Comparison of ENCODE assay signal across 11 mouse cellular contexts in genomic region chr2:142560896-142561500, GRCm38 (mm10).
DNase-seq lines count a peak whose midpoint lies in the region; ATAC-seq and TF ChIP-seq lines count a peak whose summit lies in the region.
"Had no signal": no experiment of that assay in that cellular context is flagged by ENCODE, and none has a peak within 500 bp of the region (broad histone marks: within the 10 kb centered on the region; RNA-seq: fewer than 3 reads in every experiment).

No protein-coding gene starts in this region.

- 0 out of 2 replicates have a peak overlapping the region, but pooled peaks have one; percentile 2 for H3K27ac ChIP-seq in forebrain, embryonic 14.5 days (ENCODE audit: low read depth, low read length)
- peak overlapping the region; percentile 67 for H3K27ac ChIP-seq in midbrain, embryonic 11.5 days (ENCODE audit: low read depth, low read length)
- no peak overlapping the region for H3K27ac ChIP-seq in kidney, adult 2 months (ENCODE audit: insufficient read depth, low read depth, low read length)

- no peak overlapping the region for H3K4me3 ChIP-seq in forebrain, embryonic 14.5 days (ENCODE audit: low read depth, low read length)
- no peak overlapping the region for H3K4me3 ChIP-seq in midbrain, embryonic 11.5 days (ENCODE audit: low read depth, low read length)
- no peak overlapping the region for H3K4me3 ChIP-seq in kidney, adult 2 months (ENCODE audit: insufficient read depth, low read depth, low read length)

- H3K4me2 ChIP-seq in forebrain, embryonic 14.5 days (ENCODE audit: low read length) = no peak overlapping the region
- no peak overlapping the region for H3K4me2 ChIP-seq in midbrain, embryonic 11.5 days

- no peaks in the 10 kb centered on the region for H3K9me3 ChIP-seq in forebrain, embryonic 14.5 days (replicated peaks; ENCODE audit: control insufficient read depth, low read length)
- H3K9me3 ChIP-seq in midbrain, embryonic 11.5 days (ENCODE audit: control insufficient read depth, low read length) = no peaks in the 10 kb centered on the region
- H3K9me3 ChIP-seq: G1E had no signal

- H3K9ac ChIP-seq in forebrain, embryonic 14.5 days (ENCODE audit: low read length) = no peak overlapping the region
- no peak overlapping the region for H3K9ac ChIP-seq in midbrain, embryonic 11.5 days (ENCODE audit: low read length)

- peak; percentile 7 for DNase-seq in cerebellum, adult 9-11 months
- no peak for DNase-seq in cerebellum, adult 11-12 months
- DNase-seq in Muller cell, postnatal 12 days (ENCODE audit: inconsistent ontology term) = peak; percentile 63
- DNase-seq in forebrain, embryonic 14.5 days (ENCODE audit: low spot score) = peak; percentile 92
- peak; percentile 89 for DNase-seq in midbrain, embryonic 11.5 days (ENCODE audit: low spot score, missing footprints)
- DNase-seq in ovary, postnatal 14 days (ENCODE audit: low spot score) = no peak
- no peak for DNase-seq in urinary bladder, postnatal 36 days (ENCODE audit: low spot score in 2 of 2)
- DNase-seq in kidney, adult 2 months = no peak
- DNase-seq: adrenal gland, adult 2 months; kidney, postnatal 36 days had no signal

- TF ChIP-seq CTCF in kidney, adult 2 months (conservative IDR thresholded peaks at IDR 0.05; ENCODE audit: insufficient read depth, insufficient read length, low read depth, low read length) = no peak

- H3K27me3 ChIP-seq in forebrain, embryonic 14.5 days (replicated peaks; ENCODE audit: control insufficient read depth, insufficient read depth, low read length) = no peaks in the 10 kb centered on the region
- H3K27me3 ChIP-seq in midbrain, embryonic 11.5 days (ENCODE audit: control insufficient read depth, insufficient read depth, low read length) = no peaks in the 10 kb centered on the region
- no peaks in the 10 kb centered on the region for H3K27me3 ChIP-seq in kidney, adult 2 months (replicated peaks; ENCODE audit: control insufficient read depth, insufficient read depth, low read length)

- peak; percentile 95 for ATAC-seq in forebrain, embryonic 14.5 days
- peak; percentile 94 for ATAC-seq in midbrain, embryonic 11.5 days (ENCODE audit: low FRiP score)

- TF ChIP-seq POLR2A in kidney, adult 2 months (IDR thresholded peaks at IDR 0.05; ENCODE audit: low read depth, low read length) = no peak

- H3K4me1 ChIP-seq in forebrain, embryonic 14.5 days (ENCODE audit: control insufficient read depth, insufficient read depth, low read length) = peaks cover 5% of the 10 kb centered on the region; the same call in 1 of the 2 replicates
- H3K4me1 ChIP-seq in midbrain, embryonic 11.5 days (ENCODE audit: control insufficient read depth, insufficient read depth, low read length) = peaks cover 5% of the 10 kb centered on the region; the same call in 1 of the 2 replicates
- H3K4me1 ChIP-seq in kidney, adult 2 months (ENCODE audit: control insufficient read depth, insufficient read depth, low read length) = no peaks in the 10 kb centered on the region

- H3K36me3 ChIP-seq in forebrain, embryonic 14.5 days (ENCODE audit: control insufficient read depth, insufficient read depth, low read length) = no peaks in the 10 kb centered on the region
- no peaks in the 10 kb centered on the region for H3K36me3 ChIP-seq in midbrain, embryonic 11.5 days (ENCODE audit: control insufficient read depth, insufficient read depth, low read length)
- no peaks in the 10 kb centered on the region for H3K36me3 ChIP-seq in kidney, adult 2 months (ENCODE audit: control insufficient read depth, insufficient read depth, low read length)
- H3K36me3 ChIP-seq: G1E had no signal

- 11% methylated on average over 4 of the region's 4 CpGs for whole genome bisulfite sequencing in forebrain, embryonic 14.5 days
- 25% methylated on average over 4 of the region's 4 CpGs for WGBS in midbrain, embryonic 11.5 days
- 75% methylated on average over 4 of the region's 4 CpGs for WGBS in kidney, adult 2 months

Comparison
In these comparisons a context has a peak if more than half of its experiments do, and no peak if none do; other contexts are left out.
1. DNase-seq: peak in cerebellum, adult 9-11 months (single experiment), Muller cell, postnatal 12 days (single experiment), forebrain, embryonic 14.5 days (single experiment) and midbrain, embryonic 11.5 days (single experiment); none in cerebellum, adult 11-12 months (single experiment), ovary, postnatal 14 days (single experiment), urinary bladder, postnatal 36 days (0 of 2) and kidney, adult 2 months (single experiment).